Mouse (Mus musculus) frontal cortex, adult (tissue): ENCODE data around the gene Cherp.

Experiments used
- ATAC-seq: cut with Nextera tagmentation; 2 replicates; pipeline ENCODE4 v1.9.2; 2017; ENCODE audit warnings: mild to moderate bottlenecking, moderate library complexity, mixed read lengths; ENCODE audit not compliant: low TSS enrichment

The Cherp gene

GRCm38 (mm10) chr8:72474826-72475546 is at the start of gene Cherp:
Cherp (minus strand) TSS chr8:72475226.
- ATAC-seq, result peak; percentile 95

- no peak for ATAC-seq
These were observed 46.9 kb upstream of the Cherp start for GRCm38 (mm10) chr8:72521888-72522287.

GRCm38 (mm10) chr8:72517421-72517988 is 42.5 kb upstream of the Cherp start:
- ATAC-seq, result no peak

- no peak for ATAC-seq
These were observed 38.1 kb upstream of the Cherp start for GRCm38 (mm10) chr8:72513158-72513557.

GRCm38 (mm10) chr8:72512648-72513047 is 37.6 kb upstream of the Cherp start:
- ATAC-seq, result no peak

GRCm38 (mm10) chr8:72507505-72507904 is 32.5 kb upstream of the Cherp start:
- ATAC-seq, result no peak

- no peak for ATAC-seq
These were observed 29.8 kb upstream of the Cherp start for GRCm38 (mm10) chr8:72504637-72505314.

GRCm38 (mm10) chr8:72504137-72504536 is 29.1 kb upstream of the Cherp start:
- peak; percentile 64 for ATAC-seq

- no peak for ATAC-seq
These were observed 25.5 kb upstream of the Cherp start for GRCm38 (mm10) chr8:72500521-72500931.

- no peak for ATAC-seq
These were observed 24.7 kb upstream of the Cherp start for GRCm38 (mm10) chr8:72499521-72500284.

- ATAC-seq, result no peak
These were observed 23.5 kb upstream of the Cherp start for GRCm38 (mm10) chr8:72498527-72498926.

- no peak for ATAC-seq
These were observed 22.9 kb upstream of the Cherp start for GRCm38 (mm10) chr8:72497911-72498310.

- ATAC-seq, result no peak
These were observed 21.2 kb upstream of the Cherp start for GRCm38 (mm10) chr8:72496217-72496616.

- no peak for ATAC-seq
These were observed 20.5 kb upstream of the Cherp start for GRCm38 (mm10) chr8:72495411-72496111.

GRCm38 (mm10) chr8:72493381-72493780 is 18.4 kb upstream of the Cherp start:
- no peak for ATAC-seq

- peak; percentile 87 for ATAC-seq
These were observed 17.6 kb upstream of the Cherp start for GRCm38 (mm10) chr8:72492622-72493081.

GRCm38 (mm10) chr8:72491680-72492621 is 16.9 kb upstream of the Cherp start, which contains the start of gene Slc35e1:
Slc35e1 (minus strand) TSS chr8:72492614.
- ATAC-seq, result peak; percentile 32

- no peak for ATAC-seq
These were observed 16.0 kb upstream of the Cherp start for GRCm38 (mm10) chr8:72491017-72491416.

- ATAC-seq, result no peak
These were observed 12.0 kb upstream of the Cherp start for GRCm38 (mm10) chr8:72487014-72487413.
